Mouse (Mus musculus) myocyte (in vitro differentiated cells): Measurements from ENCODE around the gene Olfr1246. TPM values are rescaled to one million over a fixed set of nuclear protein-coding genes. Genes with fewer than 3 reads are reported as not detected.
"Not testable (repeated sequence)": the region's sequence is repeated elsewhere in the genome, so short reads cannot be mapped to it uniquely, and the experiment has no call there.

Experiments used
- H3K27me3 ChIP-seq: one replicate; pipeline ENCODE4 v1.6.1; 2011; ENCODE audit not compliant: control insufficient read depth, insufficient read depth, insufficient read length
- H3K36me3 ChIP-seq: one replicate; pipeline ENCODE4 v1.6.1; 2011; ENCODE audit not compliant: control insufficient read depth, insufficient read depth
- H3K4me2 ChIP-seq: one replicate; pipeline ENCODE4 v1.6.1; 2011; ENCODE audit warnings: low read depth, control low read depth
- H3K4me3 ChIP-seq: one replicate; pipeline ENCODE4 v1.5.1; 2011; ENCODE audit warnings: mild to moderate bottlenecking, control low read depth, moderate library complexity
- H3K79me2 ChIP-seq: one replicate; pipeline ENCODE4 v1.6.1; 2011; ENCODE audit not compliant: control insufficient read depth, insufficient read depth
- H3ac ChIP-seq: one replicate; pipeline ENCODE4 v1.6.1; 2011; ENCODE audit not compliant: control insufficient read depth, insufficient read length
- CEBPB ChIP-seq: IDR thresholded peaks from 2 replicates; pipeline ENCODE4 v1.6.1; 2011; ENCODE audit warnings: mild to moderate bottlenecking, moderate library complexity; ENCODE audit not compliant: poor library complexity, insufficient read depth, severe bottlenecking
- E2F4 ChIP-seq: IDR thresholded peaks from one replicate; pipeline ENCODE4 v1.6.1; 2011; ENCODE audit warnings: mild to moderate bottlenecking, control low read depth, moderate library complexity; ENCODE audit not compliant: insufficient read depth
- MAX ChIP-seq: IDR thresholded peaks from one replicate; pipeline ENCODE4 v1.6.1; 2011; ENCODE audit warnings: low read depth, mild to moderate bottlenecking, control low read depth
- MYOD1 ChIP-seq, 3 experiments: IDR thresholded peaks; one replicate each; pipeline ENCODE4 v1.6.1; 2011; ENCODE audit warnings: control low read depth in 2 of 3, low read depth in 2 of 3, mild to moderate bottlenecking in 2 of 3, moderate library complexity in 1 of 3; ENCODE audit not compliant: insufficient read length in 2 of 3, control insufficient read depth in 1 of 3
- MYOG ChIP-seq, 3 experiments: IDR thresholded peaks; one replicate each; pipeline ENCODE4 v1.6.1; 2011; ENCODE audit warnings: control low read depth in 2 of 3, low read depth in 2 of 3, mild to moderate bottlenecking in 2 of 3; ENCODE audit not compliant: insufficient read length in 2 of 3, control insufficient read depth in 1 of 3, insufficient read depth in 1 of 3
- POLR2A ChIP-seq: IDR thresholded peaks from one replicate; pipeline ENCODE4 v1.6.1; 2011; ENCODE audit warnings: low read depth, mild to moderate bottlenecking, control low read depth, moderate library complexity; ENCODE audit not compliant: insufficient read length
- POLR2AphosphoS2 ChIP-seq: IDR thresholded peaks from one replicate; pipeline ENCODE4 v1.6.1; 2011; ENCODE audit warnings: low read depth, control low read depth; ENCODE audit not compliant: insufficient read length
- REST ChIP-seq: IDR thresholded peaks from one replicate; pipeline ENCODE4 v1.6.1; 2011; ENCODE audit warnings: mild to moderate bottlenecking, control low read depth, moderate library complexity; ENCODE audit not compliant: insufficient read depth, insufficient read length
- SRF ChIP-seq: IDR thresholded peaks from one replicate; pipeline ENCODE4 v1.6.1; 2011; ENCODE audit warnings: low read depth; ENCODE audit not compliant: control insufficient read depth, insufficient read length
- TCF12 ChIP-seq: IDR thresholded peaks from one replicate; pipeline ENCODE4 v1.6.1; 2011; ENCODE audit warnings: mild to moderate bottlenecking, control low read depth; ENCODE audit not compliant: poor library complexity, insufficient read depth, severe bottlenecking
- TCF3 ChIP-seq: IDR thresholded peaks from one replicate; pipeline ENCODE4 v1.6.1; 2011; ENCODE audit warnings: low read depth, control low read depth; ENCODE audit not compliant: insufficient read length
- USF1 ChIP-seq: IDR thresholded peaks from one replicate; pipeline ENCODE4 v1.6.1; 2011; ENCODE audit warnings: low read depth, mild to moderate bottlenecking, control low read depth, moderate library complexity
- polyA plus RNA-seq: library from polyadenylated mRNA; unstranded; fragments of >200 nt; fragmentation: generic; extraction: Trizol; gene quantifications from one replicate; pipeline ENCODE4 v1.2.1, GENCODE M21; 2012; ENCODE audit warnings: missing spikeins

Olfr1246 gene
- not detected for polyA plus RNA-seq

DNA sequence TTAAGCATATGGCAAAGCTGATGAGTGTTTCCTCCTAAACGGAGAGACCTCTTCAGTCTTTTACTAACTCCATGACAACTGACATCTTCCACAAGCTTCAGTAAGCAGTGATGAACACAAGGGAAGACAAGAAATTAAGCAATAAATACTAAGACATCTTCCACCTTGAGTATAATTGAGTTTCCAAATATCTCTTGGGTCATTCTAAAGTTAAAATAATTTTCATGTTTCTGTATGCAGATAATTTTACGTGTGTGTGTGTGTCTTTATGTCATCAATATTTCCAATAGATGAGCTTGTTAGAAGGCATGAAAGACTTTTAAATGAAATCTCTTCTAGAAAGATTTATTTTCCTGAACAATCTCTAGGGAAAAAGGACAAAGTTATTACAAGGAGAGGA, at the start of gene Olfr1246:
Gene Olfr1246 (minus strand): TSS at position 101 of the 400 bp plus-strand sequence.
- H3ac ChIP-seq, result no peak within 1 kb of the TSS
- TF ChIP-seq MYOG (IDR thresholded peaks at IDR 0.05; ENCODE audit: control insufficient read depth in 1 of 3, insufficient read depth in 1 of 3, insufficient read length in 2 of 3, low read depth in 2 of 3) (no peak), MYOD1 (IDR thresholded peaks at IDR 0.05; ENCODE audit: control insufficient read depth in 1 of 3, insufficient read length in 2 of 3, low read depth in 2 of 3) (no peak), MAX (no peak), POLR2A (no peak), E2F4 (no peak), SRF (no peak), POLR2AphosphoS2 (no peak), TCF12 (no peak), TCF3 (no peak), CEBPB (no peak), REST (no peak), USF1 (no peak)
- no peaks in the 10 kb centered on the region for H3K79me2 ChIP-seq
- H3K36me3 ChIP-seq, result no peaks in the 10 kb centered on the region
- no peak within 1 kb of the TSS for H3K4me3 ChIP-seq
- no peaks in the 10 kb centered on the region for H3K27me3 ChIP-seq
- no peak within 1 kb of the TSS for H3K4me2 ChIP-seq

DNA sequence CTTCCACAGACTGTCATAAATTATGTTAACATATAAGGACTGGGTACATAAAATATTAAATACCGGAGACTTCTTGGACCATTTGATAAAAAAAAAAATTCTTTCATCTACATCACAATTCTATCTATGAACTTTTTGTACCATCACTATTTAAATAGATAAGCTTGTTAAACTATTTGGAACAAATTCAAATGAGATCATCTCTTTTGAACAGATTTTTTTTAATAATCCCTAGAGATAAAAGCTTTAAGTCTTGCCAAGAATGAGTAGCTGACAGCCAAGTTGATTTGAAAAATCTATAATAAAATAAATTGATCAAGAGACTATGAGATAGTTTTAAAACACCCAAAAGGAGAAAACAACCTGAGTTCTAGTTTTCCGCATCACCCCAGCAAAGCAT, 41.9 kb upstream of the Olfr1246 start, which contains the start of gene Olfr1249:
Gene Olfr1249 (minus strand): TSS at position 101 of the 400 bp plus-strand sequence.
- Histone ChIP-seq H3K79me2 (no peaks in the 10 kb centered on the region), H3K27me3 (no peaks in the 10 kb centered on the region), H3K36me3 (no peaks in the 10 kb centered on the region), H3K4me3 (no peak within 1 kb of the TSS), H3ac (no peak within 1 kb of the TSS), H3K4me2 (no peak within 1 kb of the TSS)
- TF ChIP-seq E2F4, result no peak
- no peak for TF ChIP-seq REST
- no peak for TF ChIP-seq POLR2AphosphoS2
- no peak for TF ChIP-seq CEBPB
- TF ChIP-seq MAX, result no peak
- no peak for TF ChIP-seq MYOD1 (IDR thresholded peaks at IDR 0.05; ENCODE audit: control insufficient read depth in 1 of 3, insufficient read length in 2 of 3, low read depth in 2 of 3)
- TF ChIP-seq POLR2A, result no peak
- no peak for TF ChIP-seq MYOG (IDR thresholded peaks at IDR 0.05; ENCODE audit: control insufficient read depth in 1 of 3, insufficient read depth in 1 of 3, insufficient read length in 2 of 3, low read depth in 2 of 3)
- no peak for TF ChIP-seq SRF
- no peak for TF ChIP-seq TCF3

DNA sequence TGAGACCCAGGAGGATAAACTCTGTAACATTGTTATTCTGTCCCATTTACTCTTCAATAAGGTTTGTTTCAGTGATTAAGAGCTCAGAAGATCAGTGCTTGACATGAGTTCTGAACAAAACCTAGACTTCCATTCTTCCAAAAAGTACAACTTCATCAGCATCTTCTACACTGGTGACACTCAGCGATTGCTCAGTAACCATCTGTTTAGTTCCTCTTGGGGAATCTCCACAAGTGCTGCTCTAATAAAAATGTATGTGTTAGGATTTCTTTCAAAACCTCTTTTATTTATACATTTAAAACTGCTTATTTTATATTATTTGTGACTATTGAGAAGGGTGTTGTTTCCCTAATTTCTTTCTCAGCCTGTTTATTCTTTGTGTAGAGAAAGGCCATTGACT, 25.2 kb upstream of the Olfr1246 start, which contains the start of gene Olfr1248:
Gene Olfr1248 (minus strand): TSS at position 101 of the 400 bp plus-strand sequence.
- not testable (repeated sequence) for H3K36me3 ChIP-seq, H3ac ChIP-seq, H3K27me3 ChIP-seq, H3K4me2 ChIP-seq, H3K79me2 ChIP-seq, H3K4me3 ChIP-seq

DNA sequence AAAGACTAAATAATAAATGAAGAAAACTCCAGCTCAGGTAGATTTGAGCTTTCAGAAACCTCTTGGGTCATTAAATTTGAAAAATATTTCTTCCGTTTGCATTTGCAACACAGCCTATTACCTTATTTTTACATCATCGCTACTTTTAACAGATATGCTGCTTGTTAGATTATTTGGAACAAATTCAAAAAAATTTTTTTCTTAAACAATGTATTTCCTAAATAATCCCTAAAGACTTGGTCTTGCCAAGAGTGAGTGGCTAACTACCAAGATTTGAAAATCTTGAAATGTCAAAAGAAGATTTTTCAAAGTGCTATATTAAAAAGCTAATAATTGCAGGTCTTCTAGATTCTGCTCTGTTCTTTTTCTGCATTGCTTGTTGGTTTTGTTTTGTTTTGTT, 21.1 kb upstream of the Olfr1246 start, which contains the start of gene Olfr1247:
Gene Olfr1247 (minus strand): TSS at position 101 of the 400 bp plus-strand sequence.
- no peaks in the 10 kb centered on the region for H3K79me2 ChIP-seq
- H3K4me3 ChIP-seq, result no peak within 1 kb of the TSS
- no peaks in the 10 kb centered on the region for H3K36me3 ChIP-seq
- no peaks in the 10 kb centered on the region for H3K27me3 ChIP-seq
- no peak within 1 kb of the TSS for H3ac ChIP-seq
- H3K4me2 ChIP-seq, result no peak within 1 kb of the TSS
- no peak for TF ChIP-seq MYOD1 (IDR thresholded peaks at IDR 0.05; ENCODE audit: control insufficient read depth in 1 of 3, insufficient read length in 2 of 3, low read depth in 2 of 3)
- no peak for TF ChIP-seq SRF
- TF ChIP-seq MYOG (IDR thresholded peaks at IDR 0.05; ENCODE audit: control insufficient read depth in 1 of 3, insufficient read depth in 1 of 3, insufficient read length in 2 of 3, low read depth in 2 of 3), result no peak
- TF ChIP-seq REST, result no peak
- no peak for TF ChIP-seq USF1
- TF ChIP-seq E2F4, result no peak
- no peak for TF ChIP-seq POLR2AphosphoS2
- TF ChIP-seq MAX, result no peak
- TF ChIP-seq TCF12, result no peak
- no peak for TF ChIP-seq POLR2A
- TF ChIP-seq TCF3, result no peak
- no peak for TF ChIP-seq CEBPB

DNA sequence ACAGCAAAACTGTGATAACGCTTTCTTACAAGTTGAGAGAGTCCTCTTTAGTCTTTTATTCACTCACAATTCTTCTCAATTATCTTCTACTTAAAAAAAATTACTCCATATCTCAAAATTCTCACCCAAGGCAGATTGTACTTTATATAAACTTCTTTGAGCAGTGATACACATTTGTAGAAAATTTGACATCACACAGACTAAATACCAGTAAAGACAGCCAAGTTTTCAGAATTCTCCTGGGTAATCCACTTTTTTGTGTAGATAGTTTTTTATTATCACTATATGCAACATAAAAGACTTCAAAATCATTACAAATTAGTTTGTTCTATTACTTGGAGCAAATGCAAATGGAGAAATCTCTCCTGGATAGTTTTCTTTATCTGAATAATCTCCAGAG, 14.6 kb downstream of the Olfr1246 start, which contains the start of gene Olfr1245:
Gene Olfr1245 (minus strand): TSS at position 101 of the 400 bp plus-strand sequence.
- Histone ChIP-seq H3K36me3 (no peaks in the 10 kb centered on the region), H3K27me3 (no peaks in the 10 kb centered on the region), H3K4me2 (no peak within 1 kb of the TSS), H3K4me3 (no peak within 1 kb of the TSS), H3ac (no peak within 1 kb of the TSS), H3K79me2 (no peaks in the 10 kb centered on the region)
- TF ChIP-seq MYOG (IDR thresholded peaks at IDR 0.05; ENCODE audit: control insufficient read depth in 1 of 3, insufficient read depth in 1 of 3, insufficient read length in 2 of 3, low read depth in 2 of 3) (no peak), MAX (no peak)

DNA sequence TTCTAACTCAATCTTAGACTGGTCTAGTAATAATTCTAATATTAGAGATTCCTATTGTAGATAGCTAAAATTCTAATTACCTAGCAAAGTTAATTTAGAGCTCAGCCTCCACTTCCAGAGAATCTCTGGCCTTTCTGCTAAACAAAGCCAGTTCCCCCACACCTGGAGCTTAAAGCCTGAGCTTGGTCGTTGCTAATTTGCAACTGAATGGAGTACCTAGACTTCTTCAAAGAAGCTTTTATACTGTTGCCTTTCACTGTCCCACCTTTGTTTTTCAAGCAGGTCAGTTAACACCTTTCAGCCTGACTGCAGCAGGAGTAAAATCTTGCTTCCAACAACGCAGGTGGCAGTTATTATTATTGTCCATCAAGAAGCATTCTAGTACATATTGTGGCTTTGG, 30.3 kb downstream of the Olfr1246 start:
- not testable (repeated sequence) for H3K36me3 ChIP-seq, H3K27me3 ChIP-seq, H3K79me2 ChIP-seq, H3K4me3 ChIP-seq, H3K4me2 ChIP-seq, H3ac ChIP-seq
